Mouse (Mus musculus) thymus, adult 2 months (tissue): ENCODE results near the gene Blmh.

Experiments
- CTCF ChIP-seq: fragments of 200-500 bp; IDR thresholded peaks from 2 replicates; pipeline ENCODE4 v1.5.1; 2012; ENCODE audit warnings: mild to moderate bottlenecking, control low read depth, low read length, moderate library complexity, borderline replicate concordance; ENCODE audit not compliant: control insufficient read depth, poor library complexity, insufficient read depth; ENCODE audit errors: extremely low read depth
- POLR2A ChIP-seq: fragments of 200-500 bp; IDR thresholded peaks from 2 replicates; pipeline ENCODE4 v1.6.1; 2012; ENCODE audit warnings: mild to moderate bottlenecking, low read length, control low read depth, moderate library complexity; ENCODE audit not compliant: control insufficient read depth, poor library complexity, insufficient read depth; ENCODE audit errors: extremely low read depth

GRCm38 (mm10) chr11:76946203-76946585 is 21.6 kb downstream of the Blmh start:
- no peak for TF ChIP-seq CTCF
- no peak for TF ChIP-seq POLR2A
